Mouse (Mus musculus): Measurements from ENCODE around the gene Zfp444. TPM values are rescaled to one million over a fixed set of nuclear protein-coding genes. Genes with fewer than 3 reads are reported as not detected.

The Zfp444 gene
- polyA plus RNA-seq, 1 experiment from 2014 or later, result 85.1 TPM

Other genes with a start within 250 kb of the Zfp444 start
- gene Vmn1r65, start 161.2 kb upstream of the Zfp444 start, polyA plus RNA-seq (2016; fragmentation: Nextera tagmentation; extraction: Ambion mirVana), result not detected in 2 replicates
- gene Nlrp4c, start 127.1 kb upstream of the Zfp444 start, polyA plus RNA-seq (2016; fragmentation: Nextera tagmentation; extraction: Ambion mirVana), result 0.05 TPM in 1 of 2 replicates, not detected in the other
- gene Zfp787, start 16.2 kb upstream of the Zfp444 start, polyA plus RNA-seq (2016; fragmentation: Nextera tagmentation; extraction: Ambion mirVana), result 23.5 and 26.1 TPM in 2 replicates
- not detected in 2 replicates for gene Galp, start 24.9 kb downstream of the Zfp444 start, polyA plus RNA-seq (2016; fragmentation: Nextera tagmentation; extraction: Ambion mirVana)
- not detected in 2 replicates for gene Zscan5b, start 50.1 kb downstream of the Zfp444 start, polyA plus RNA-seq (2016; fragmentation: Nextera tagmentation; extraction: Ambion mirVana)
- not detected in 2 replicates for gene Epp13, start 80.5 kb downstream of the Zfp444 start, polyA plus RNA-seq (2016; fragmentation: Nextera tagmentation; extraction: Ambion mirVana)
- 6.0 and 6.6 TPM in 2 replicates for gene Zfp667, start 114.4 kb downstream of the Zfp444 start, polyA plus RNA-seq (2016; fragmentation: Nextera tagmentation; extraction: Ambion mirVana)
- 7.1 and 7.6 TPM in 2 replicates for gene Zfp583, start 159.1 kb downstream of the Zfp444 start, polyA plus RNA-seq (2016; fragmentation: Nextera tagmentation; extraction: Ambion mirVana)
- gene Gm3854, start 171.5 kb downstream of the Zfp444 start, polyA plus RNA-seq (2016; fragmentation: Nextera tagmentation; extraction: Ambion mirVana), result 2.3 and 3.1 TPM in 2 replicates
- gene Zfp78, start 191.1 kb downstream of the Zfp444 start, polyA plus RNA-seq (2016; fragmentation: Nextera tagmentation; extraction: Ambion mirVana), result 0.88 and 1.3 TPM in 2 replicates
- 9.5 and 10.8 TPM in 2 replicates for gene Zfp28, start 211.1 kb downstream of the Zfp444 start, polyA plus RNA-seq (2016; fragmentation: Nextera tagmentation; extraction: Ambion mirVana)
- gene Smim17, start 226.5 kb downstream of the Zfp444 start, polyA plus RNA-seq (2016; fragmentation: Nextera tagmentation; extraction: Ambion mirVana), result 0.40 and 0.42 TPM in 2 replicates
- not detected in 2 replicates for gene Gm20715, start 238.1 kb downstream of the Zfp444 start, polyA plus RNA-seq (2016; fragmentation: Nextera tagmentation; extraction: Ambion mirVana)